Mouse (Mus musculus): Measurements from ENCODE around the gene Zfpm1. TPM values are rescaled to one million over a fixed set of nuclear protein-coding genes. Genes with fewer than 3 reads are reported as not detected.

Zfpm1 gene
- polyA plus RNA-seq, 1 experiment from 2014 or later: 7.7 TPM

DNA sequence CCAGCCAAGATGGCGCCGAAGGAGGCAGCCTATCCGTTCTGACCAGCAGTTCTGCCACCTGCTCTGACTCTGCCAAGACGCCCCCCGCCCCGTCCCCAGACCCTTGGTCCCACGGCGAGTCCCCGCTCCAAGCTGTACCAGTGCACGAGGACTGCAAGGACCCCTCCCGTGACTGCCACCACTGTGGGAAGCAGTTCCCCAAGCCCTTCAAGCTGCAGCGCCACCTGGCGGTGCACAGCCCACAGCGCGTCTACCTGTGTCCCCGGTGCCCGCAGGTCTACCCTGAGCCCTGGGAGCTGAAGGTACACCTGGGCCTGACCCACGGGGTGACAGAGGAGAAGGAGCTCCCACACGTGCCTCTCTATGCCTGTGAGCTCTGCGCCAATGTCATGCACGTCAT, 12.5 kb upstream of the Zfpm1 start:
- peak; percentile 55 for ATAC-seq
- H3K9ac ChIP-seq (ENCODE audit: low read depth, low read length): no peak overlapping the region

DNA sequence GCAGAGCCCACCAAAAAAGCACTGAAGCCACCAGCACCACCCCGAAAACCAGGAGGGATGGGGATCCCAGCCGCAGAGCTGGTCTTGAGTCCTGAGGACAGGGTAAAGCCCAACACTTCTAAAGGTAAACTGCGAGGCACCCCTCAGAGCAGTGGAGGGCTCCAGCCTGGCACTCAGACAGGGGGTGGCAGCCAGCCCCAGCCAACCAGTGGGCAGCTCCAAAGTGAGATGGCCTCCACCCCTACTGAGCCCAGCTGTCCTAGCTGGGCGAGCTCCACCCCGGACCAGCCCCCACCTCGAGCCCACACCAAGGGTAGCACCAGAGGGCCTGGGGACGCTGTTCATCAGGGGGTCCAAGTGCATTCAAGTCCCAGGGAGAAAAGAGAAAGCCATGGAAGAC, 11.4 kb upstream of the Zfpm1 start:
- Histone ChIP-seq H3K9ac (ENCODE audit: low read depth, low read length) (no peak overlapping the region), H3K27ac (ENCODE audit: low read depth, low read length) (no peak overlapping the region), H3K36me3 (ENCODE audit: control insufficient read depth, insufficient read depth) (no peaks in the 10 kb centered on the region), H3K27me3 (replicated peaks; ENCODE audit: control insufficient read depth, insufficient read depth, low read length) (0 out of 2 replicates have a peak, but pooled peaks cover 5% of the 10 kb centered on the region), H3K4me1 (replicated peaks; ENCODE audit: control insufficient read depth, insufficient read depth, low read length) (0 out of 2 replicates have a peak, but pooled peaks cover 4% of the 10 kb centered on the region), H3K4me2 (replicated peaks; ENCODE audit: low read depth) (no peak overlapping the region), H3K4me3 (ENCODE audit: low read depth, low read length) (no peak overlapping the region), H3K9me3 (ENCODE audit: control insufficient read depth) (no peaks in the 10 kb centered on the region)
- no peak for ATAC-seq
- TF ChIP-seq CTCF (IDR thresholded peaks at IDR 0.05; ENCODE audit: low read depth): no peak
- 81% methylated on average over 7 of the region's 7 CpGs for WGBS

More for the DNA sequence above, 12.5 kb upstream of the Zfpm1 start:
- 5% methylated on average over 21 of the region's 21 CpGs for WGBS
- H3K27me3 ChIP-seq (replicated peaks; ENCODE audit: control insufficient read depth, insufficient read depth, low read length): 0 out of 2 replicates have a peak, but pooled peaks cover 5% of the 10 kb centered on the region
- H3K36me3 ChIP-seq (ENCODE audit: control insufficient read depth, insufficient read depth): no peaks in the 10 kb centered on the region
- no peaks in the 10 kb centered on the region for H3K9me3 ChIP-seq (ENCODE audit: control insufficient read depth)
- no peak overlapping the region for H3K27ac ChIP-seq (ENCODE audit: low read depth, low read length)
- H3K4me1 ChIP-seq (replicated peaks; ENCODE audit: control insufficient read depth, insufficient read depth, low read length): 0 out of 2 replicates have a peak, but pooled peaks cover 4% of the 10 kb centered on the region
- TF ChIP-seq CTCF (IDR thresholded peaks at IDR 0.05; ENCODE audit: low read depth): peak; percentile 99
- peak overlapping the region; percentile 64 for H3K4me2 ChIP-seq (replicated peaks; ENCODE audit: low read depth)
- peak overlapping the region; percentile 29 for H3K4me3 ChIP-seq (ENCODE audit: low read depth, low read length)

DNA sequence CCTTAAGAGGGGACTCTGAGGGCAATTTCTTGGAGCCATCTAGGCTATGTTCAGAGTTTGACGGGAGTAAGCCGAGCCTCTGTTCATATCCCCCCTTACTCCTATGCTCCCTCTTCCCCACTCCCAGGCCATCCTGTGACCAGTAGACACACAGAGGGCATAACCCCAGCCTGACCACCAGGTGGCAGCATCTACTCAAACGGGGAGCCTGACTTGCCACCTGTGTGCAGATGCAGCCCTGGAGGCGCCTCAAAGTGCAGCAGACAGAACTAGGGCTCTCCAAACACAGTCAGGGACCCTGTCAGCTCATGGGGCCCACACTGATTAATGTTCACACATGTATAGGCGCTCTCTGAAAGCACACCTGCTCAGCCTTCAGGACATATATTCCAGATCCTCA, 8.8 kb upstream of the Zfpm1 start:
- 5% methylated on average over 5 of the region's 5 CpGs for WGBS

DNA sequence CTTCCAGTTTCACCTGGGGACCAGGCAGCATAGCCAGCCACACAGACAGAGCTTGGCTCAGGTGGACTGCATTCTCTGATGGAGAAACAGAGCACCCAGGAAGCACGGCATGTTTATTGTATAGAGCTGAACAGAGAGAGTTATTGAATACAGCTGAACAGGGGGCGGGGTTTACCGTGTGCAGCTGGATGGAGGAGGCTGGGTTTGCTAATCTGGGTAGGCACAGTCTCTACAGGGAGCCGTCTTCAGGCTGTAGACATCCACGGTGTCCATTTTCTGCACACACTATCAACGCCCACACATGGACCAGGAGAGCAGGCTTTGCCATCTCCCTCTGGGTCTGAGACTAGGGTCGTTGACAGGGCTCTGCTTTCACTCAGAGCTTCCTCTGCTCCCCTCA, 8.1 kb upstream of the Zfpm1 start:
- Histone ChIP-seq H3K9ac (ENCODE audit: low read depth, low read length) (no peak overlapping the region), H3K9me3 (ENCODE audit: control insufficient read depth) (no peaks in the 10 kb centered on the region), H3K4me3 (ENCODE audit: low read depth, low read length) (no peak overlapping the region), H3K4me2 (replicated peaks; ENCODE audit: low read depth) (no peak overlapping the region), H3K4me1 (replicated peaks; ENCODE audit: control insufficient read depth, insufficient read depth, low read length) (0 out of 2 replicates have a peak, but pooled peaks cover 4% of the 10 kb centered on the region), H3K27me3 (replicated peaks; ENCODE audit: control insufficient read depth, insufficient read depth, low read length) (0 out of 2 replicates have a peak, but pooled peaks cover 5% of the 10 kb centered on the region), H3K36me3 (ENCODE audit: control insufficient read depth, insufficient read depth) (no peaks in the 10 kb centered on the region), H3K27ac (ENCODE audit: low read depth, low read length) (no peak overlapping the region)
- ATAC-seq: no peak
- no peak for TF ChIP-seq CTCF (IDR thresholded peaks at IDR 0.05; ENCODE audit: low read depth)
- WGBS: 29% methylated on average over 7 of the region's 7 CpGs

More for the DNA sequence above, 8.8 kb upstream of the Zfpm1 start:
- no peak overlapping the region for H3K4me3 ChIP-seq (ENCODE audit: low read depth, low read length)
- peak; percentile 54 for ATAC-seq
- no peaks in the 10 kb centered on the region for H3K9me3 ChIP-seq (ENCODE audit: control insufficient read depth)
- no peak overlapping the region for H3K4me2 ChIP-seq (replicated peaks; ENCODE audit: low read depth)
- no peak overlapping the region for H3K27ac ChIP-seq (ENCODE audit: low read depth, low read length)
- TF ChIP-seq CTCF (IDR thresholded peaks at IDR 0.05; ENCODE audit: low read depth): peak; percentile 99
- H3K36me3 ChIP-seq (ENCODE audit: control insufficient read depth, insufficient read depth): no peaks in the 10 kb centered on the region
- 0 out of 2 replicates have a peak, but pooled peaks cover 5% of the 10 kb centered on the region for H3K27me3 ChIP-seq (replicated peaks; ENCODE audit: control insufficient read depth, insufficient read depth, low read length)
- no peak overlapping the region for H3K9ac ChIP-seq (ENCODE audit: low read depth, low read length)
- H3K4me1 ChIP-seq (replicated peaks; ENCODE audit: control insufficient read depth, insufficient read depth, low read length): 0 out of 2 replicates have a peak, but pooled peaks cover 4% of the 10 kb centered on the region

GRCm38 (mm10) chr8:122274651-122275391, 7.1 kb upstream of the Zfpm1 start:
- no peak overlapping the region for H3K4me3 ChIP-seq (ENCODE audit: low read depth, low read length)
- TF ChIP-seq CTCF (IDR thresholded peaks at IDR 0.05; ENCODE audit: low read depth): no peak
- H3K9ac ChIP-seq (ENCODE audit: low read depth, low read length): no peak overlapping the region
- no peak overlapping the region for H3K4me2 ChIP-seq (replicated peaks; ENCODE audit: low read depth)
- no peak overlapping the region for H3K27ac ChIP-seq (ENCODE audit: low read depth, low read length)
- 68% methylated on average over 11 of the region's 11 CpGs for WGBS
- no peaks in the 10 kb centered on the region for H3K9me3 ChIP-seq (ENCODE audit: control insufficient read depth)
- H3K36me3 ChIP-seq (ENCODE audit: control insufficient read depth, insufficient read depth): no peaks in the 10 kb centered on the region
- ATAC-seq: no peak
- H3K4me1 ChIP-seq (replicated peaks; ENCODE audit: control insufficient read depth, insufficient read depth, low read length): 0 out of 2 replicates have a peak, but pooled peaks cover 4% of the 10 kb centered on the region
- H3K27me3 ChIP-seq (replicated peaks; ENCODE audit: control insufficient read depth, insufficient read depth, low read length): 0 out of 2 replicates have a peak, but pooled peaks cover 5% of the 10 kb centered on the region

GRCm38 (mm10) chr8:122276308-122276707, 5.6 kb upstream of the Zfpm1 start:
- no peak for ATAC-seq
- no peaks in the 10 kb centered on the region for H3K36me3 ChIP-seq (ENCODE audit: control insufficient read depth, insufficient read depth)
- no peaks in the 10 kb centered on the region for H3K27me3 ChIP-seq (replicated peaks; ENCODE audit: control insufficient read depth, insufficient read depth, low read length)
- H3K4me2 ChIP-seq (replicated peaks; ENCODE audit: low read depth): no peak overlapping the region
- H3K4me1 ChIP-seq (replicated peaks; ENCODE audit: control insufficient read depth, insufficient read depth, low read length): peaks cover 13% of the 10 kb centered on the region
- H3K9me3 ChIP-seq (ENCODE audit: control insufficient read depth): no peaks in the 10 kb centered on the region
- WGBS: 90% methylated on average over 5 of the region's 5 CpGs
- no peak overlapping the region for H3K4me3 ChIP-seq (ENCODE audit: low read depth, low read length)
- TF ChIP-seq CTCF (IDR thresholded peaks at IDR 0.05; ENCODE audit: low read depth): no peak
- H3K9ac ChIP-seq (ENCODE audit: low read depth, low read length): no peak overlapping the region
- no peak overlapping the region for H3K27ac ChIP-seq (ENCODE audit: low read depth, low read length)
